Mouse (Mus musculus): Measurements from ENCODE around the gene Noxred1. TPM values are rescaled to one million over a fixed set of nuclear protein-coding genes. Genes with fewer than 3 reads are reported as not detected.
"Not testable (repeated sequence)": the region's sequence is repeated elsewhere in the genome, so short reads cannot be mapped to it uniquely, and the experiment has no call there.

Gene Noxred1
- polyA plus RNA-seq, 1 experiment from 2014 or later: 0.84 TPM

GRCm38 (mm10) chr12:87217596-87217995, 20.9 kb downstream of the Noxred1 start:
- no peak for DNase-seq (ENCODE audit: extremely low spot score, low spot score)
- Histone ChIP-seq H3K9me3 (no peaks in the 10 kb centered on the region), H3K36me3 (replicated peaks) (no peaks in the 10 kb centered on the region), H3K27me3 (ENCODE audit: poor library complexity, severe bottlenecking) (no peaks in the 10 kb centered on the region), H3K4me3 (no peak overlapping the region), H3K4me1 (peaks cover 8% of the 10 kb centered on the region; the same call in 1 of the 2 replicates), H3K27ac (no peak overlapping the region)

GRCm38 (mm10) chr12:87216053-87216452, 22.5 kb downstream of the Noxred1 start:
- Histone ChIP-seq H3K4me3 (no peak overlapping the region), H3K9me3 (no peaks in the 10 kb centered on the region)
- 70% methylated on average over 2 of the region's 2 CpGs for WGBS

GRCm38 (mm10) chr12:87212844-87213606, 25.5 kb downstream of the Noxred1 start:
- no peak for DNase-seq (ENCODE audit: extremely low spot score, low spot score)
- WGBS: 70% methylated on average over 2 of the region's 2 CpGs
- H3K4me3 ChIP-seq: no peak overlapping the region
- H3K27ac ChIP-seq: no peak overlapping the region
- H3K4me1 ChIP-seq: no peaks in the 10 kb centered on the region
- H3K36me3 ChIP-seq (replicated peaks): no peaks in the 10 kb centered on the region
- no peaks in the 10 kb centered on the region for H3K9me3 ChIP-seq
- no peaks in the 10 kb centered on the region for H3K27me3 ChIP-seq (ENCODE audit: poor library complexity, severe bottlenecking)

More at GRCm38 (mm10) chr12:87216053-87216452, 22.5 kb downstream of the Noxred1 start:
- no peak for DNase-seq (ENCODE audit: extremely low spot score, low spot score)
- Histone ChIP-seq H3K27ac (no peak overlapping the region), H3K36me3 (replicated peaks) (no peaks in the 10 kb centered on the region), H3K27me3 (ENCODE audit: poor library complexity, severe bottlenecking) (no peaks in the 10 kb centered on the region), H3K4me1 (peaks cover 8% of the 10 kb centered on the region; the same call in 1 of the 2 replicates)

- not testable (repeated sequence) for H3K27ac ChIP-seq; DNase-seq (ENCODE audit: extremely low spot score, low spot score); H3K36me3 ChIP-seq (replicated peaks); H3K4me3 ChIP-seq; H3K4me1 ChIP-seq; H3K9me3 ChIP-seq; H3K27me3 ChIP-seq (ENCODE audit: poor library complexity, severe bottlenecking)
- WGBS: 90% methylated on average over 5 of the region's 5 CpGs
Observed at GRCm38 (mm10) chr12:87205789-87206188, 32.7 kb downstream of the Noxred1 start.

- WGBS: 73% methylated on average over 5 of the region's 5 CpGs
Observed at GRCm38 (mm10) chr12:87201694-87202093, 36.8 kb downstream of the Noxred1 start.

GRCm38 (mm10) chr12:87199973-87200586, 38.5 kb downstream of the Noxred1 start, which contains the start of gene Tmed8:
TSS of gene Tmed8 (minus strand) at chr12:87200454.
- Histone ChIP-seq H3K36me3 (replicated peaks) (no peaks in the 10 kb centered on the region), H3K4me3 (peak within 1 kb of the TSS; percentile 93), H3K27ac (peak within 1 kb of the TSS; percentile 92), H3K4me1 (peaks cover 23% of the 10 kb centered on the region), H3K9me3 (no peaks in the 10 kb centered on the region), H3K27me3 (ENCODE audit: poor library complexity, severe bottlenecking) (no peaks in the 10 kb centered on the region; the same call in 1 of the 2 replicates)
- under 1% methylated on average over 69 of the region's 70 CpGs for WGBS
- peak; percentile 88 for DNase-seq (ENCODE audit: extremely low spot score, low spot score)

More at GRCm38 (mm10) chr12:87201694-87202093, 36.8 kb downstream of the Noxred1 start:
- no peaks in the 10 kb centered on the region for H3K9me3 ChIP-seq
- DNase-seq (ENCODE audit: extremely low spot score, low spot score): no peak
- no peaks in the 10 kb centered on the region for H3K36me3 ChIP-seq (replicated peaks)
- no peak overlapping the region for H3K4me3 ChIP-seq
- peaks cover 23% of the 10 kb centered on the region for H3K4me1 ChIP-seq
- no peaks in the 10 kb centered on the region; the same call in 1 of the 2 replicates for H3K27me3 ChIP-seq (ENCODE audit: poor library complexity, severe bottlenecking)
- no peak overlapping the region for H3K27ac ChIP-seq

GRCm38 (mm10) chr12:87199206-87199972, 39.1 kb downstream of the Noxred1 start, which contains the start of gene Samd15:
TSS of gene Samd15 (plus strand) at chr12:87199723.
- DNase-seq (ENCODE audit: extremely low spot score, low spot score): peak; percentile 62
- Histone ChIP-seq H3K36me3 (replicated peaks) (no peaks in the 10 kb centered on the region), H3K27me3 (ENCODE audit: poor library complexity, severe bottlenecking) (no peaks in the 10 kb centered on the region; the same call in 1 of the 2 replicates), H3K4me1 (peaks cover 23% of the 10 kb centered on the region), H3K27ac (peak within 1 kb of the TSS; percentile 92), H3K4me3 (peak within 1 kb of the TSS; percentile 93), H3K9me3 (no peaks in the 10 kb centered on the region)
- under 1% methylated on average over 38 of the region's 38 CpGs for WGBS

- H3K9me3 ChIP-seq: no peaks in the 10 kb centered on the region
- H3K4me3 ChIP-seq: peak overlapping the region; percentile 93
- DNase-seq (ENCODE audit: extremely low spot score, low spot score): no peak
- no peaks in the 10 kb centered on the region; the same call in 1 of the 2 replicates for H3K27me3 ChIP-seq (ENCODE audit: poor library complexity, severe bottlenecking)
- WGBS: 57% methylated on average over 6 of the region's 6 CpGs
- no peaks in the 10 kb centered on the region for H3K36me3 ChIP-seq (replicated peaks)
- peaks cover 23% of the 10 kb centered on the region for H3K4me1 ChIP-seq
- H3K27ac ChIP-seq: no peak overlapping the region
Observed at GRCm38 (mm10) chr12:87198792-87199191, 39.7 kb downstream of the Noxred1 start.

GRCm38 (mm10) chr12:87196310-87196709, 42.2 kb downstream of the Noxred1 start:
- H3K4me1 ChIP-seq: peaks cover 28% of the 10 kb centered on the region
- no peak for DNase-seq (ENCODE audit: extremely low spot score, low spot score)
- no peaks in the 10 kb centered on the region for H3K9me3 ChIP-seq
- no peak overlapping the region for H3K27ac ChIP-seq
- H3K36me3 ChIP-seq (replicated peaks): no peaks in the 10 kb centered on the region
- no peaks in the 10 kb centered on the region; the same call in 1 of the 2 replicates for H3K27me3 ChIP-seq (ENCODE audit: poor library complexity, severe bottlenecking)
- no peak overlapping the region for H3K4me3 ChIP-seq

- Histone ChIP-seq H3K27me3 (ENCODE audit: poor library complexity, severe bottlenecking) (no peaks in the 10 kb centered on the region), H3K4me3 (no peak overlapping the region), H3K4me1 (peaks cover 24% of the 10 kb centered on the region), H3K9me3 (no peaks in the 10 kb centered on the region), H3K36me3 (replicated peaks) (no peaks in the 10 kb centered on the region), H3K27ac (no peak overlapping the region)
- no peak for DNase-seq (ENCODE audit: extremely low spot score, low spot score)
- 86% methylated on average over 1 of the region's 1 CpGs for WGBS
Observed at GRCm38 (mm10) chr12:87195069-87195468, 43.5 kb downstream of the Noxred1 start.

GRCm38 (mm10) chr12:87193008-87193407, 45.5 kb downstream of the Noxred1 start:
- Histone ChIP-seq H3K27me3 (ENCODE audit: poor library complexity, severe bottlenecking) (no peaks in the 10 kb centered on the region), H3K4me1 (peaks cover 7% of the 10 kb centered on the region), H3K36me3 (replicated peaks) (0 out of 2 replicates have a peak, but pooled peaks cover 3% of the 10 kb centered on the region), H3K9me3 (no peaks in the 10 kb centered on the region), H3K27ac (no peak overlapping the region), H3K4me3 (no peak overlapping the region)
- no peak for DNase-seq (ENCODE audit: extremely low spot score, low spot score)
- WGBS: 97% methylated on average over 3 of the region's 3 CpGs

- Histone ChIP-seq H3K9me3 (no peaks in the 10 kb centered on the region), H3K36me3 (replicated peaks) (peaks cover 35% of the 10 kb centered on the region), H3K27me3 (ENCODE audit: poor library complexity, severe bottlenecking) (no peaks in the 10 kb centered on the region), H3K4me3 (no peak overlapping the region), H3K4me1 (no peaks in the 10 kb centered on the region), H3K27ac (no peak overlapping the region)
- DNase-seq (ENCODE audit: extremely low spot score, low spot score): no peak
- 97% methylated on average over 4 of the region's 4 CpGs for WGBS
Observed at GRCm38 (mm10) chr12:87177631-87178030, 60.9 kb downstream of the Noxred1 start.
